Mouse (Mus musculus) cerebellum, adult 9-10 months (tissue): ENCODE data around the gene C530008M17Rik.

Experiments used
- DNase-seq: peaks from one replicate; pipeline ENCODE4 v3.0.0; 2022

The C530008M17Rik gene

GRCm38 (mm10) chr5:76666026-76666756 is 9.9 kb downstream of the C530008M17Rik start:
- no peak for DNase-seq

- no peak for DNase-seq
These were observed 11.8 kb downstream of the C530008M17Rik start for GRCm38 (mm10) chr5:76668118-76668517.

GRCm38 (mm10) chr5:76668547-76668946 is 12.2 kb downstream of the C530008M17Rik start:
- no peak for DNase-seq

- DNase-seq: no peak
These were observed 13.9 kb downstream of the C530008M17Rik start for GRCm38 (mm10) chr5:76670183-76670582.

- DNase-seq: no peak
These were observed 17.8 kb downstream of the C530008M17Rik start for GRCm38 (mm10) chr5:76674022-76674653.

GRCm38 (mm10) chr5:76675369-76675768 is 19.1 kb downstream of the C530008M17Rik start:
- no peak for DNase-seq

GRCm38 (mm10) chr5:76680959-76681358 is 24.6 kb downstream of the C530008M17Rik start:
- no peak for DNase-seq

- no peak for DNase-seq
These were observed 25.8 kb downstream of the C530008M17Rik start for GRCm38 (mm10) chr5:76681895-76682656.

GRCm38 (mm10) chr5:76683455-76683854 is 27.1 kb downstream of the C530008M17Rik start:
- DNase-seq: no peak

- no peak for DNase-seq
These were observed 28.6 kb downstream of the C530008M17Rik start for GRCm38 (mm10) chr5:76684658-76685605.

GRCm38 (mm10) chr5:76687961-76688600 is 31.8 kb downstream of the C530008M17Rik start:
- no peak for DNase-seq

- no peak for DNase-seq
These were observed 32.3 kb downstream of the C530008M17Rik start for GRCm38 (mm10) chr5:76688643-76689042.

- no peak for DNase-seq
These were observed 33.9 kb downstream of the C530008M17Rik start for GRCm38 (mm10) chr5:76690177-76690593.

GRCm38 (mm10) chr5:76691251-76691650 is 34.9 kb downstream of the C530008M17Rik start:
- no peak for DNase-seq

GRCm38 (mm10) chr5:76691706-76692424 is 35.6 kb downstream of the C530008M17Rik start:
- no peak for DNase-seq

GRCm38 (mm10) chr5:76697536-76697935 is 41.2 kb downstream of the C530008M17Rik start:
- peak; percentile 22 for DNase-seq

GRCm38 (mm10) chr5:76698187-76698586 is 41.9 kb downstream of the C530008M17Rik start:
- DNase-seq: no peak

- no peak for DNase-seq
These were observed 45.0 kb downstream of the C530008M17Rik start for GRCm38 (mm10) chr5:76701127-76701853.

GRCm38 (mm10) chr5:76702104-76702503 is 45.8 kb downstream of the C530008M17Rik start:
- DNase-seq: no peak

- no peak for DNase-seq
These were observed 46.3 kb downstream of the C530008M17Rik start for GRCm38 (mm10) chr5:76702646-76703045.
